Mouse (Mus musculus) CH12.LX (cell line): ENCODE measurements around the gene Hoxb13. TPM values are rescaled to one million over a fixed set of nuclear protein-coding genes. Genes with fewer than 3 reads are reported as not detected.

Experiments used
- DNase-seq: peaks from one replicate; pipeline ENCODE4 v3.0.0-alpha.2; 2013; ENCODE audit errors: extremely low read depth
- H3K27ac ChIP-seq: 2 replicates; pipeline ENCODE4 v1.5.1; 2012; ENCODE audit warnings: low read depth, mild to moderate bottlenecking, control low read depth, moderate library complexity; ENCODE audit not compliant: insufficient read depth
- H3K27me3 ChIP-seq: replicated peaks from 2 replicates; pipeline ENCODE3; 2012; ENCODE audit warnings: inconsistent platforms
- H3K36me3 ChIP-seq, 2 experiments: replicated peaks in 1 of 2; 2 replicates each; pipeline versions ENCODE3 to v1.6.1; 2012; ENCODE audit warnings: inconsistent platforms in 1 of 2, low read length in 1 of 2, mild to moderate bottlenecking in 1 of 2, mixed read lengths in 1 of 2, moderate library complexity in 1 of 2; ENCODE audit not compliant: control insufficient read depth in 1 of 2, insufficient read depth in 1 of 2
- H3K4me1 ChIP-seq, 2 experiments: 2 replicates each; pipeline ENCODE4 v1.6.1; 2012; ENCODE audit warnings: inconsistent platforms in 1 of 2, moderate library complexity in 1 of 2; ENCODE audit not compliant: insufficient read depth in 2 of 2, control insufficient read depth in 1 of 2
- H3K4me2 ChIP-seq: 2 replicates; pipeline ENCODE4 v1.6.1; 2012; ENCODE audit warnings: low read depth, mild to moderate bottlenecking, control low read depth; ENCODE audit not compliant: poor library complexity, insufficient read depth, severe bottlenecking
- H3K4me3 ChIP-seq, 3 experiments: fragments of 150-350 bp in 1 of 3; sonication (generic) in 1 of 3; replicated peaks in 1 of 3; 2 replicates each; pipeline versions ENCODE3 to v1.5.1; 2011 to 2012; ENCODE audit warnings: low read depth in 2 of 3, low read length in 2 of 3, mild to moderate bottlenecking in 2 of 3, moderate library complexity in 2 of 3, control low read depth in 1 of 3, improper control_type of control experiment in 1 of 3, inconsistent platforms in 1 of 3, mixed read lengths in 1 of 3; ENCODE audit not compliant: poor library complexity in 1 of 3
- H3K79me2 ChIP-seq: replicated peaks from 2 replicates; pipeline ENCODE4 v1.6.1; 2012; ENCODE audit warnings: mild to moderate bottlenecking, moderate library complexity; ENCODE audit not compliant: control insufficient read depth, poor library complexity, insufficient read depth, severe bottlenecking; ENCODE audit errors: extremely low read depth
- H3K9ac ChIP-seq: 2 replicates; pipeline ENCODE4 v1.6.1; 2012; ENCODE audit warnings: low read depth, mild to moderate bottlenecking, control low read depth, moderate library complexity; ENCODE audit not compliant: insufficient read depth
- H3K9me3 ChIP-seq: replicated peaks from 2 replicates; pipeline ENCODE3; 2012; ENCODE audit warnings: low read length, inconsistent platforms, mixed read lengths
- BHLHE40 ChIP-seq: IDR thresholded peaks from 2 replicates; pipeline ENCODE4 v1.6.1; 2011; ENCODE audit warnings: mild to moderate bottlenecking, low read depth, low read length, improper control_type of control experiment
- CHD1 ChIP-seq: IDR thresholded peaks from 2 replicates; pipeline ENCODE4 v1.6.1; 2012; ENCODE audit warnings: low read depth, low read length, improper control_type of control experiment, inconsistent platforms
- CHD2 ChIP-seq: IDR thresholded peaks from 2 replicates; pipeline ENCODE4 v1.6.1; 2011; ENCODE audit warnings: low read length, improper control_type of control experiment
- E2F4 ChIP-seq: IDR thresholded peaks from 2 replicates; pipeline ENCODE4 v1.6.1; 2011; ENCODE audit warnings: low read depth, low read length, improper control_type of control experiment; ENCODE audit not compliant: insufficient replicate concordance
- ELF1 ChIP-seq: IDR thresholded peaks from 2 replicates; pipeline ENCODE4 v1.6.1; 2014; ENCODE audit warnings: low read depth, mild to moderate bottlenecking, inconsistent platforms, low read length, improper control_type of control experiment
- EP300 ChIP-seq: IDR thresholded peaks from 2 replicates; pipeline ENCODE4 v1.6.1; 2011; ENCODE audit warnings: low read length, improper control_type of control experiment
- GABPA ChIP-seq: IDR thresholded peaks from 2 replicates; pipeline ENCODE4 v1.6.1; 2012; ENCODE audit warnings: low read depth, low read length, improper control_type of control experiment, inconsistent platforms; ENCODE audit not compliant: insufficient replicate concordance
- HCFC1 ChIP-seq: IDR thresholded peaks from 2 replicates; pipeline ENCODE4 v1.6.1; 2012; ENCODE audit warnings: low read depth, mild to moderate bottlenecking, inconsistent platforms, low read length, improper control_type of control experiment
- IRF4 ChIP-seq: IDR thresholded peaks from 2 replicates; pipeline ENCODE4 v1.6.1; 2014; ENCODE audit warnings: low read depth, mild to moderate bottlenecking, inconsistent platforms, low read length, improper control_type of control experiment
- JUN ChIP-seq: IDR thresholded peaks from 2 replicates; pipeline ENCODE4 v1.6.1; 2011; ENCODE audit warnings: low read depth, mild to moderate bottlenecking, low read length, improper control_type of control experiment, moderate library complexity; ENCODE audit not compliant: insufficient read depth
- KAT2A ChIP-seq: IDR thresholded peaks from 2 replicates; pipeline ENCODE4 v1.6.1; 2012; ENCODE audit warnings: low read length, improper control_type of control experiment, inconsistent platforms; ENCODE audit not compliant: insufficient replicate concordance
- MAFK ChIP-seq: IDR thresholded peaks from 2 replicates; pipeline ENCODE4 v1.6.1; 2011; ENCODE audit warnings: low read length, improper control_type of control experiment; ENCODE audit not compliant: insufficient replicate concordance
- MAX ChIP-seq: IDR thresholded peaks from 2 replicates; pipeline ENCODE4 v1.6.1; 2011; ENCODE audit warnings: low read length, improper control_type of control experiment
- MAZ ChIP-seq: IDR thresholded peaks from 2 replicates; pipeline ENCODE4 v1.6.1; 2012; ENCODE audit warnings: low read depth, mild to moderate bottlenecking, inconsistent platforms, low read length, improper control_type of control experiment, moderate library complexity
- MXI1 ChIP-seq: IDR thresholded peaks from 2 replicates; pipeline ENCODE4 v1.6.1; 2011; ENCODE audit warnings: mild to moderate bottlenecking, low read depth, low read length, improper control_type of control experiment
- MYC ChIP-seq: IDR thresholded peaks from 2 replicates; pipeline ENCODE4 v1.6.1; 2011; ENCODE audit warnings: low read depth, mild to moderate bottlenecking, improper control_type of control experiment, low read length
- NELFE ChIP-seq: IDR thresholded peaks from 2 replicates; pipeline ENCODE4 v1.6.1; 2011; ENCODE audit warnings: low read depth, low read length, improper control_type of control experiment
- PAX5 ChIP-seq: IDR thresholded peaks from 2 replicates; pipeline ENCODE4 v1.6.1; 2012; ENCODE audit warnings: low read length, inconsistent platforms, mixed read lengths
- POLR2A ChIP-seq: IDR thresholded peaks from 2 replicates; pipeline ENCODE4 v1.6.1; 2011; ENCODE audit warnings: low read depth, mild to moderate bottlenecking, improper control_type of control experiment, low read length
- POLR2AphosphoS2 ChIP-seq: IDR thresholded peaks from 2 replicates; pipeline ENCODE4 v1.6.1; 2011; ENCODE audit warnings: low read depth, low read length, improper control_type of control experiment
- RAD21 ChIP-seq: IDR thresholded peaks from 2 replicates; pipeline ENCODE4 v1.6.1; 2011; ENCODE audit warnings: low read depth, mild to moderate bottlenecking, low read length, improper control_type of control experiment, moderate library complexity
- RCOR1 ChIP-seq: conservative IDR thresholded peaks from 2 replicates; pipeline ENCODE4 v1.6.1; 2012; ENCODE audit warnings: low read depth, mild to moderate bottlenecking, inconsistent platforms, low read length, improper control_type of control experiment
- UBTF ChIP-seq: IDR thresholded peaks from 2 replicates; pipeline ENCODE4 v1.6.1; 2012; ENCODE audit warnings: low read depth, mild to moderate bottlenecking, inconsistent platforms, low read length, improper control_type of control experiment, moderate library complexity
- USF2 ChIP-seq: conservative IDR thresholded peaks from 2 replicates; pipeline ENCODE4 v1.6.1; 2011; ENCODE audit warnings: low read depth, low read length, improper control_type of control experiment
- ZC3H11A ChIP-seq: IDR thresholded peaks from 2 replicates; pipeline ENCODE4 v1.6.1; 2012; ENCODE audit warnings: low read depth, mild to moderate bottlenecking, inconsistent platforms, low read length, improper control_type of control experiment
- ZMIZ1 ChIP-seq: IDR thresholded peaks from 2 replicates; pipeline ENCODE4 v1.6.1; 2012; ENCODE audit warnings: low read depth, mild to moderate bottlenecking, inconsistent platforms, low read length, improper control_type of control experiment
- dilution Hi-C: fragments of 300-500 bp; cut with MboI; formaldehyde crosslinking; loops from 2 replicates; pipeline ENCODE4 v1.14.3; 2020; ENCODE audit warnings: low sequenced_read_pairs; ENCODE audit not compliant: extremely low pct_unique_long_range_greater_than_20kb, extremely low pct_ligation_motif_present
- in situ Hi-C: fragments of 300-500 bp; cut with MboI; formaldehyde crosslinking; loops from 3 replicates; pipeline ENCODE4 v1.14.3; 2019; ENCODE audit warnings: low sequenced_read_pairs, low pct_ligation_motif_present, low pct_unique_long_range_greater_than_20kb, mixed read lengths
- polyA plus RNA-seq: library from polyadenylated mRNA; unstranded; fragments of >175 nt; gene quantifications from 2 replicates; pipeline ENCODE4 v1.2.1, GENCODE M21; 2012; ENCODE audit warnings: low read depth; ENCODE audit not compliant: insufficient read length
- total RNA-seq, 2 experiments: library from RNA; depleted of rRNA; stranded (reverse); fragments of 300-350 nt in 1 of 2; fragments of >200 nt in 1 of 2; gene quantifications; 2 replicates each; pipeline ENCODE4 v1.2.3; 2012 to 2014

Hoxb13 gene
- total and polyA plus RNA-seq, 3 experiments, result 0.08 TPM; not detected in 2

DNA sequence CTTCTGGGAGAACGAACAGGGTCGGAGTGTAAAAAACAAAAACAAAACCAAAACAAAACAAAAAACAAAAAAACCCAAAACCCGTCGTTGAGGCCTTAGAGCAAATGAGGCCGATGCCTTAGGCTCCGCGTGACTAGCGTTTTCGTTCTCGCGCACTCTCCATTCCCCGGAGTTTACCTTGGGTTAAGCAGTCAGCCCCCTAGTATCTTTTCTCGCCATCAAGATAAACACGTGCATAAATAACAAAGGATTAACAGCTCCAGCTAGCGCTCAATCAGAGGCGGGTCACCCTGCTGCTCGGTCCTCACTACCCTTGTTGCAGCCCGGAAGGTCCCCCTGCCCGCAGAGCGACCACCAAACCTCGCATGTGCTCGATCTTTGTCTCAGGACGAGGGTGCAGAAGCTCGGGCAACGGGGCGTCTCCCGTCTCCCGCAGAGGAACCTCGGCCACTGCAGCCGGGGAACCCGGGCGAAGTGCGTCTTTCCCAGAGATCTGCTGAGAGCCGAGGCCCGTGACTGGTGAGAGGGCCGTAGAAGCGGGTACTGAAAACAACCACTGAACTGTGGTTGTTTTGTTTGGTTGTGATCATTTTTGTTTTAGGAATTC is 9.2 kb downstream of the Hoxb13 start:
- H3K4me2 ChIP-seq, result no peak overlapping the region

GRCm38 (mm10) chr11:96203789-96204186 is 9.7 kb downstream of the Hoxb13 start:
- peaks cover 0 to 29% of the 10 kb centered on the region in 2 experiments; a peak in 2 of 4 replicates for H3K4me1 ChIP-seq
- H3K4me3 ChIP-seq, result no peak overlapping the region
- H3K4me2 ChIP-seq, result no peak overlapping the region
- H3K36me3 ChIP-seq, result no peaks in the 10 kb centered on the region
- in situ Hi-C loops, result no loop called here
- H3K79me2 ChIP-seq, result no peaks in the 10 kb centered on the region
- H3K27ac ChIP-seq, result no peak overlapping the region
- dilution Hi-C loops, result no loop called here
- H3K9ac ChIP-seq, result no peak overlapping the region
- H3K9me3 ChIP-seq, result no peaks in the 10 kb centered on the region
- H3K27me3 ChIP-seq, result peaks cover 2% of the 10 kb centered on the region
- DNase-seq, result no peak
- TF ChIP-seq EP300 (no peak), GABPA (no peak), CHD2 (no peak), MXI1 (no peak), MAZ (no peak), ELF1 (no peak), ZMIZ1 (no peak), KAT2A (no peak), USF2 (no peak), UBTF (no peak), MAX (no peak), E2F4 (no peak), PAX5 (no peak), POLR2A (no peak), POLR2AphosphoS2 (no peak), MAFK (no peak), HCFC1 (no peak), RAD21 (no peak)
- TF ChIP-seq, all 38 proteins: peak for 0

More for the DNA sequence above, 9.2 kb downstream of the Hoxb13 start:
- Histone ChIP-seq H3K4me1 (peaks cover 0 to 31% of the 10 kb centered on the region in 2 experiments; a peak in 2 of 4 replicates), H3K27me3 (peaks cover 2% of the 10 kb centered on the region), H3K79me2 (no peaks in the 10 kb centered on the region), H3K9ac (no peak overlapping the region)
- dilution Hi-C loops, result no loop called here
- no peak for TF ChIP-seq CHD1
- TF ChIP-seq MAZ, result no peak
- TF ChIP-seq RCOR1, result no peak
- TF ChIP-seq MXI1, result no peak
- no peak for TF ChIP-seq BHLHE40
- TF ChIP-seq MYC, result no peak
- TF ChIP-seq RAD21, result no peak
- no peak for TF ChIP-seq IRF4
- TF ChIP-seq ZMIZ1, result no peak
- TF ChIP-seq ZC3H11A, result no peak
- no peak for TF ChIP-seq POLR2AphosphoS2
- TF ChIP-seq JUN, result no peak
- TF ChIP-seq UBTF, result no peak
- TF ChIP-seq NELFE, result no peak
- no peak for TF ChIP-seq EP300
- TF ChIP-seq CHD2, result no peak
- TF ChIP-seq, all 38 proteins: peak for 0
- in situ Hi-C loops, result no loop called here
- Histone ChIP-seq H3K4me3 (no peak overlapping the region), H3K36me3 (peaks cover 0 to under 1% of the 10 kb centered on the region in 2 experiments), H3K27ac (no peak overlapping the region), H3K9me3 (no peaks in the 10 kb centered on the region)
- no peak for DNase-seq
